Mouse (Mus musculus): Measurements from ENCODE around the gene 9330182L06Rik. TPM values are rescaled to one million over a fixed set of nuclear protein-coding genes. Genes with fewer than 3 reads are reported as not detected.

The 9330182L06Rik gene
- polyA plus RNA-seq, 1 experiment from 2014 or later: 3.9 TPM

DNA sequence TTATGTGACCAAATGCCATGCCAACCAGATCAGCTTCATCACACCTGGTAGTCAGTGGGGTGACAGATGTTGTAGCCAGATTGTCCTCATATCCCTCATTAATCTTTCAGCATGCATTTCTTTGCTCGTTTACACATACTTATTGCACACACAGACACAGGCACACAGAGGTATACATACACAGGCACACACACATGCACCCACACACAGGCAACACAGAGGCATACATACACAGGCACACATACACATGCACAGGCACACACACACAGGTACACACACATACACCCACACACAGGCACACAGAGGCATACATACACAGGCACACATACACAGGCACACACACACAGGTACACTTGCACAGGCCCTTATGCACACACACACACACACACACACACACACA lies 99.0 kb downstream of the 9330182L06Rik start:
- Histone ChIP-seq H3K9ac (replicated peaks) (no peak overlapping the region), H3K4me3 (replicated peaks) (no peak overlapping the region), H3K4me1 (replicated peaks) (no peaks in the 10 kb centered on the region), H3K9me3 (no peaks in the 10 kb centered on the region), H3K36me3 (no peaks in the 10 kb centered on the region), H3K4me2 (no peak overlapping the region), H3K27ac (no peak overlapping the region), H3K27me3 (no peaks in the 10 kb centered on the region)
- WGBS: 54% methylated on average over 1 of the region's 1 CpGs
- ATAC-seq (ENCODE audit: insufficient number of reproducible peaks, insufficient read depth, low FRiP score, low TSS enrichment, low read depth): no peak

DNA sequence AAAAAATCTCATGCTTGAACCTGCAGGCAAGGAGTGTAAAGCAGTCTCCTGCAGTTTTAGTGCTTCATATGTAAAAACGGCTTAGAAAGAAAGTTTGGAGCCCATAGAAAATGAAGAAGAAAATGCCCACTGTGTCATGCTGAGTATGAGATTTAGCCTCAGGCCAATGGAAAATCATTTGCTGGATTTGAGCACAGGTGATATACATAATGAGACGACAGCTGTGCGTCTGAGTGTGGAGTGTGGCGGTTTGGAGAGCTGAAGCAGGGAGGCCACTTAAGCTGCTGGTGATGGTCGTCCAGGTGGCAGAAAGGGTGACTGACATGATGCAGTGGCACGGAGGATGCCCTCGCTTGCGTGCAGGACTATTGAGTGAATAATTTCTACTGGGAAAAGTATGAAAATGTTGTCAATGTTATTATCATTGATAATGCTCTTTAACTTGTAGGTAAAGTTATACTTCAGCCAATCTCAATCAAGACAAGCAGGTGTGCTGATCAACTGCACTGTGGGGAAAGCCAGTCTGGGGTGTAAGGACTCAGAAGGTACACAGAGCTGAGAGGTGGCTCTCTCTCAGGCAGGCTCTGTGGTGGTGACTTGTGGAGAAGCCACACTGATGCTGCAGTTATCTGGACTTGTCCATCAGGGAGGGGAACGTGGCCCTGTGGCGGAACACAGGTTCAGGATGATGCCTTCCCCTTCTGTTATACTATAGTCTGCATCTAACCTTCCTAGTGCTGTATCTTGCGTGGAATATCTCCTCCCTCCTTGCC lies 102.2 kb downstream of the 9330182L06Rik start:
- no peaks in the 10 kb centered on the region for H3K4me1 ChIP-seq (replicated peaks)
- no peak overlapping the region for H3K4me2 ChIP-seq
- no peak for ATAC-seq (ENCODE audit: insufficient number of reproducible peaks, insufficient read depth, low FRiP score, low TSS enrichment, low read depth)
- no peak overlapping the region for H3K9ac ChIP-seq (replicated peaks)
- no peaks in the 10 kb centered on the region for H3K36me3 ChIP-seq
- 57% methylated on average over 11 of the region's 11 CpGs for WGBS
- H3K9me3 ChIP-seq: no peaks in the 10 kb centered on the region
- no peak overlapping the region for H3K27ac ChIP-seq
- H3K4me3 ChIP-seq (replicated peaks): no peak overlapping the region
- no peaks in the 10 kb centered on the region for H3K27me3 ChIP-seq

DNA sequence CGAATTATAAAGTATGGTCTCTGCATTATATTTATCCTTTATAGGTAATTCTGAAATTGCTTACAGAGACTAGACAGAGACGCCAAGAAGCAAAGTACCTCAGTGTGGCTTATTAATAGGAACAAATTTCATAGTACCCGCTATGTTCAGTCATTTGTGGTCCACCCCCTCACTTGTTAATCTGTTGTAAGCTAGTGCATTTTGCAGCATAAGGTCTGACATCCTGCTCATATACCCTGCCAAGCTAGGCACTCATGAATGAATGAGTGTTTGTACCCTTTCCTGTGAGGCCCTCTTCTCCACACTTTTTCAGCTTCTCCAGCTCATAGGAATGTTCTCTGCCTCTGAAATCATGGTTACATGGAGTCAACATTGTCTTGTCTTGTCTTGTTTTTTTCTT lies 105.2 kb downstream of the 9330182L06Rik start:
- Histone ChIP-seq H3K4me2 (no peak overlapping the region), H3K4me3 (replicated peaks) (no peak overlapping the region)
- ATAC-seq (ENCODE audit: insufficient number of reproducible peaks, insufficient read depth, low FRiP score, low TSS enrichment, low read depth): no peak

DNA sequence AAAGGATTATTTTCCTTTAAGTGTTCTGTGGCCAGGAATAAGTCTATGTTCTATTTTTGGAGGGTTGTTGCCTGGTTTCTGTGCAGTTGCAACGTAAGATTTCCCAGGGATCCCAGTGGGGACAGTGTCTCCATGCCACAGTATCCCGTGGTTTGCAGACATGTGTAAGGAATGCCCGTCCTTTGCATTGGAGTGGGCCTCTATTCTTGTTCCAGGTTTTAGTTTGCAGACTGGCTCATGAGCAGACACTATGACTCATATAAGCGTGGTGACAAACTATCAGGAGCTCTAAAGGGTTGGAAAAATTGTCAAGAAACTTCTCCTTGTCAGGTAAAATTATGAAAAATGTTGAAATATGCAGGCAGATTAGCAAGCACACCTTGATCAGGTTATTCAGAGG lies 107.4 kb downstream of the 9330182L06Rik start:
- H3K4me2 ChIP-seq: no peak overlapping the region
- no peaks in the 10 kb centered on the region for H3K9me3 ChIP-seq
- H3K27ac ChIP-seq: no peak overlapping the region
- no peaks in the 10 kb centered on the region for H3K36me3 ChIP-seq
- no peaks in the 10 kb centered on the region for H3K27me3 ChIP-seq
- ATAC-seq (ENCODE audit: insufficient number of reproducible peaks, insufficient read depth, low FRiP score, low TSS enrichment, low read depth): no peak
- 79% methylated on average over 4 of the region's 4 CpGs for WGBS
- H3K4me1 ChIP-seq (replicated peaks): no peaks in the 10 kb centered on the region
- no peak overlapping the region for H3K4me3 ChIP-seq (replicated peaks)
- H3K9ac ChIP-seq (replicated peaks): no peak overlapping the region

More for the DNA sequence above, 105.2 kb downstream of the 9330182L06Rik start:
- no peaks in the 10 kb centered on the region for H3K27me3 ChIP-seq
- 82% methylated on average over 3 of the region's 3 CpGs for WGBS
- no peak overlapping the region for H3K27ac ChIP-seq
- H3K9ac ChIP-seq (replicated peaks): no peak overlapping the region
- H3K9me3 ChIP-seq: no peaks in the 10 kb centered on the region
- H3K4me1 ChIP-seq (replicated peaks): no peaks in the 10 kb centered on the region
- H3K36me3 ChIP-seq: no peaks in the 10 kb centered on the region

DNA sequence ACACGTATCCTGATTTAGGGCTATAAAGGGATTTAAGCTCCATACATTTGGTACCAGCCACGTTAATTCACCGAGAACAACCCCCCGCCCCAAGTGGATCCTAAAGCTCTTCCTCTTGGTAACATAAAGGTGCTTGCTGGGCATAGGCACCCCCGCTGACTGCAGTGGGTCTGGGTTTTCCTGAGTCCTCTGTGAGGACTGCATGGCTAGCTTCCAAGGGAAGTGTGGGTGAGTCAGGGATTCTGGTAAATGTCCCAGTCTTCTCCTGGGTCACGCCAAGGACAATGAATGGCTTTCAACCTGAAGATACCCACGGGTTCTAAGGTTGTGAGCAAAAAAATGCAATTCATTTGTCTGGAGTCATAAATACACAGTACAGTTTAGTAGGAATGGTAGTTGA lies 124.0 kb downstream of the 9330182L06Rik start:
- no peak for ATAC-seq (ENCODE audit: insufficient number of reproducible peaks, insufficient read depth, low FRiP score, low TSS enrichment, low read depth)
- no peaks in the 10 kb centered on the region for H3K9me3 ChIP-seq
- no peak overlapping the region for H3K27ac ChIP-seq
- H3K4me1 ChIP-seq (replicated peaks): no peaks in the 10 kb centered on the region
- H3K36me3 ChIP-seq: no peaks in the 10 kb centered on the region
- H3K27me3 ChIP-seq: no peaks in the 10 kb centered on the region
- WGBS: 77% methylated on average over 7 of the region's 7 CpGs
- H3K4me2 ChIP-seq: no peak overlapping the region
- no peak overlapping the region for H3K4me3 ChIP-seq (replicated peaks)
- H3K9ac ChIP-seq (replicated peaks): no peak overlapping the region

DNA sequence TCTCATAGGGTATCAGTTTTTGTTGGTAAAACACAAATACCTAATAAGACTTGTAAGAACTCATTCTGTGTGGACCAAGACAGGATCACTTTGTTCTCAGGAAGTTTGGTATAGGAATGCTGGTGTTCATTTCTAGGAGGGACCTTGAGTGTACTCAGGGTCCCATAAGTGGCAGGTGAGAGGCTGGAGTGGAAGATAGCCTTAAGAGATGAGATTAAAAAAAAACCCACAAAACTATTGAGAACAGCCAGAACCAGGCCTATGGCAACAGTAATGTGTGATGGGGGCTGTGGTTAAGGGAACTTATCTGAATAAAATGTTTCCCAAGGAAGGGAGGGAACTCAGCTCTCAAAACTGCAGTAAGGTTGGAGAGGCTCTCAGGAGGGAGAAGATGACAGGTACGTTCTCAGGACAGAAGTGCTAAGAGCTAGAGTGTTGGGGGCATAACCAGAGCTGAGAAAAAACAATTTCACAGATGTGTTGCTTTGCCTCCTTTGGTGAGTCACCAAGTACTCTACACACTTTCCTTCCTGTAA lies 126.0 kb downstream of the 9330182L06Rik start:
- Histone ChIP-seq H3K9ac (replicated peaks) (no peak overlapping the region), H3K27me3 (no peaks in the 10 kb centered on the region), H3K4me3 (replicated peaks) (no peak overlapping the region), H3K27ac (no peak overlapping the region), H3K36me3 (no peaks in the 10 kb centered on the region), H3K9me3 (no peaks in the 10 kb centered on the region), H3K4me1 (replicated peaks) (no peaks in the 10 kb centered on the region), H3K4me2 (no peak overlapping the region)
- no peak for ATAC-seq (ENCODE audit: insufficient number of reproducible peaks, insufficient read depth, low FRiP score, low TSS enrichment, low read depth)
- 67% methylated on average over 1 of the region's 1 CpGs for WGBS

DNA sequence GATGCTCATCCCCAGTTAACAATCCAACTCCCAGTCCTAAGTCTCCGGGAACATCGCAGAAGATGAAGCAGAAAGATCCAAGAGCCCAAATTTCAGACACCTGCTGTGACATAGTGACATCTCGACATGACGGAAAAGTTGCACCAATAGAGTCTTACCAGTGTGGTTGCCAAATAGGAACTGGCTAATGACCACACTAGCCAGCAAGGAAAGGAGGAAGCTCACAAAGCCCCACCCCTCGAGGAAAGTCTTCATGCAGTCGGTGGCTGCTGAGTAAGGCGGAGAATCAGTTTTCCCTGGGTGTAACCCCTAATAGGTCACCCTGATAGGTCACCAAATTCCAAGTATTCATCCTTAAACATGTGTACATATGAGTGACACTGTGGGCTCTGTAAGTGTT lies 151.2 kb downstream of the 9330182L06Rik start:
- Histone ChIP-seq H3K4me1 (replicated peaks) (no peaks in the 10 kb centered on the region), H3K27ac (no peak overlapping the region), H3K9me3 (no peaks in the 10 kb centered on the region), H3K27me3 (no peaks in the 10 kb centered on the region), H3K36me3 (no peaks in the 10 kb centered on the region), H3K9ac (replicated peaks) (no peak overlapping the region), H3K4me3 (replicated peaks) (no peak overlapping the region), H3K4me2 (no peak overlapping the region)
- 83% methylated on average over 7 of the region's 7 CpGs for whole genome bisulfite sequencing
- no peak for ATAC-seq (ENCODE audit: insufficient number of reproducible peaks, insufficient read depth, low FRiP score, low TSS enrichment, low read depth)

DNA sequence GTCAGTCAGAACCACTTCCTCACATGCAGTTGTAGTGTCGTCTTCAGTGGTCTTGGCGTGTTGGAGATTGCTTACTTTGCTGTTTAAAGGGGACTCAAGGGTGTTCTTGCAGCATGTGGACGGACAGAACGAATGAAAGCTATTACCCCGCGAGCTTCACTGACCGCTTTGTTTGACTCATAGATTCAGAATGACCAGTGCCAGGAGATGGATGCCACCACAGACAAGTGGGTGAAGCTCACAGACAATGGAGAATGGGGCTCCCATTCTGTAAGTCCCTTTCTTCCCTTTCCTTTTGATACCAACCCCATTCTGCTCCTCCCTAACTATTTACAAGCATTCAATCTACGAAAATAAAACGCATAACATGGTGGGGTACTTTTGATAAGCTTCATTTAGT lies 151.9 kb downstream of the 9330182L06Rik start:
- H3K27me3 ChIP-seq: no peaks in the 10 kb centered on the region
- no peaks in the 10 kb centered on the region for H3K36me3 ChIP-seq
- no peak overlapping the region for H3K4me2 ChIP-seq
- H3K4me3 ChIP-seq (replicated peaks): no peak overlapping the region
- H3K9me3 ChIP-seq: no peaks in the 10 kb centered on the region
- no peaks in the 10 kb centered on the region for H3K4me1 ChIP-seq (replicated peaks)
- no peak overlapping the region for H3K9ac ChIP-seq (replicated peaks)
- no peak for ATAC-seq (ENCODE audit: insufficient number of reproducible peaks, insufficient read depth, low FRiP score, low TSS enrichment, low read depth)
- no peak overlapping the region for H3K27ac ChIP-seq
- 88% methylated on average over 9 of the region's 9 CpGs for WGBS

DNA sequence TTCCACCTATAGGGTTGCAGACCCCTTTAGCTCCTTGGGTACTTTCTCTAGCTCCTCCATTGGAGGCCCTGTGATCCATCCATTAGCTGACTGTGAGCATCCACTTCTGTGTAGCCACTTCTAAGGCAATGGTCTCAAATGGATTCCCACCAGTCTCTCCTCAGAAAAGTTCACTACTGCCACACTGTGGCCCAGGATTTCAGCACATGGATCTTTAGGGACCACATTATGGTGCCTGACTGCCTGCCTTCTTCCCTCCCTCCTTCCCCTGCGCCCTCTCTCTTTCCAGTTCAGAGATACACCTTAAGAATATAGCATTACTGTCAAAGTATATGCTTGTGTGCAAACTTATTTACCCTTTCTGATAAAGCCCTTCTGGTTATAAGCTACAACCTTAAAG lies 154.0 kb downstream of the 9330182L06Rik start:
- Histone ChIP-seq H3K4me2 (no peak overlapping the region), H3K27ac (no peak overlapping the region), H3K9ac (replicated peaks) (no peak overlapping the region), H3K27me3 (no peaks in the 10 kb centered on the region), H3K4me3 (replicated peaks) (no peak overlapping the region), H3K4me1 (replicated peaks) (no peaks in the 10 kb centered on the region), H3K36me3 (no peaks in the 10 kb centered on the region), H3K9me3 (no peaks in the 10 kb centered on the region)
- 34% methylated on average over 1 of the region's 1 CpGs for WGBS
- no peak for ATAC-seq (ENCODE audit: insufficient number of reproducible peaks, insufficient read depth, low FRiP score, low TSS enrichment, low read depth)

DNA sequence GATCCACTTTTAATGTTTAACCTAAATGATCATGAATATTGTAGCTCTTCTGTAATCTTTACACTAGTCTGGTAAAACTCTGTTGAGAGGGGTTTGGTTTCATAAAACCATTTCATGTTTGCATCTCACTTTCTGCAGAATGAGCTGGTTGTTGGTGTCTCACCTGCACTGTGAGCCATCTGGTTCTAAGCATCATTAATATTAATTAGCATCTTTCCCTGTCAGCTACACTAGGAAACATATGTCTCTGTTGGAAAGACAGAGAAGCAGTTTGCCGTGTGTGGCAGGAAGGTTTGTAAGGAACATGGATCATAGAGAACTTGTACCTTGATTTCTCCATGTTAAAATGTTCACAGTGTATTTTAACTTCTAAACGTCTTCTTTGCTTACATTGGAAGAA lies 158.5 kb downstream of the 9330182L06Rik start:
- Histone ChIP-seq H3K27me3 (no peaks in the 10 kb centered on the region), H3K36me3 (no peaks in the 10 kb centered on the region), H3K9me3 (no peaks in the 10 kb centered on the region), H3K4me3 (replicated peaks) (no peak overlapping the region), H3K9ac (replicated peaks) (no peak overlapping the region), H3K4me2 (no peak overlapping the region), H3K27ac (no peak overlapping the region), H3K4me1 (replicated peaks) (no peaks in the 10 kb centered on the region)
- WGBS: 29% methylated on average over 2 of the region's 2 CpGs
- ATAC-seq (ENCODE audit: insufficient number of reproducible peaks, insufficient read depth, low FRiP score, low TSS enrichment, low read depth): no peak

DNA sequence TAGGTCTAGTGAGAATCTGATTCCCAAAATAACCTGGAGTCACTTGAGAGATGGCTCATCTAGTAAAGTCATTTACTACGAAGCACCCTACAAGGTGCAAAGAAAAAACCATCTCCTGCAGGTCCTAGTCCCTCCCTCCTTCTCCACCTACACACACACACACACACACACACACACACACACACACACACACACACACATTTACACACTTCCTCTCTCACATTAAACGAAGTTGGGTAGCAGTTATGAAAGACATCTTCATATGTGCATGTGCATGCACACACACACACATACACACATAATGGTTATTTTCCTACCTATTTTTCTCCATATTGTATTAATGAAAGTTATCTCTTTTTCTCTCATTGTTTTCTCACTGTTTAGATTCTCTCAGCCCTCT lies 161.2 kb downstream of the 9330182L06Rik start:
- no peak for ATAC-seq (ENCODE audit: insufficient number of reproducible peaks, insufficient read depth, low FRiP score, low TSS enrichment, low read depth)

More for the DNA sequence above, 161.2 kb downstream of the 9330182L06Rik start:
- Histone ChIP-seq H3K27ac (no peak overlapping the region), H3K4me3 (replicated peaks) (no peak overlapping the region), H3K4me2 (no peak overlapping the region), H3K9me3 (no peaks in the 10 kb centered on the region), H3K36me3 (no peaks in the 10 kb centered on the region), H3K9ac (replicated peaks) (no peak overlapping the region), H3K4me1 (replicated peaks) (no peaks in the 10 kb centered on the region), H3K27me3 (no peaks in the 10 kb centered on the region)
- WGBS: 82% methylated on average over 2 of the region's 2 CpGs

Data from limb, embryonic 12.5 days (tissue).